Comparison of ENCODE assay signal across 8 mouse cellular contexts in genomic region chr2:180120292-180120761, GRCm38 (mm10). TPM values are rescaled to one million over a fixed set of nuclear protein-coding genes. Genes with fewer than 3 reads are reported as not detected.
A peak's percentile ranks its signal among the peaks of the same experiment; 100 is the strongest.
DNase-seq lines count a peak whose midpoint lies in the region; ATAC-seq lines count a peak whose summit lies in the region.

No protein-coding gene starts in this region.

- H3K4me1 ChIP-seq in lung, embryonic 15.5 days, result peaks cover 42% of the 10 kb centered on the region
- H3K4me1 ChIP-seq in forebrain, embryonic 10.5 days, result peaks cover 45% of the 10 kb centered on the region
- peaks cover 23% of the 10 kb centered on the region for H3K4me1 ChIP-seq in liver, embryonic 11.5 days (replicated peaks; ENCODE audit: control insufficient read depth, insufficient read depth, low read length)

- peak overlapping the region; percentile 92 for H3K4me3 ChIP-seq in lung, embryonic 15.5 days
- peak overlapping the region; percentile 83 for H3K4me3 ChIP-seq in forebrain, embryonic 10.5 days
- H3K4me3 ChIP-seq in liver, embryonic 11.5 days (ENCODE audit: low read depth, low read length), result peak overlapping the region; percentile 83

- DNase-seq in lung, postnatal 10 days, result no peak
- DNase-seq in forebrain, embryonic 10.5 days (ENCODE audit: extremely low spot score, low spot score), result no peak
- DNase-seq in liver, embryonic 11.5 days (ENCODE audit: low spot score), result no peak
- DNase-seq in splenic B cell, adult 2 months (ENCODE audit: low read depth, low spot score), result peak; percentile 51
- DNase-seq in layer of hippocampus, adult 9-10 months (ENCODE audit: low spot score), result no peak
- no peak for DNase-seq in left cerebral cortex, adult 8-10 months (ENCODE audit: low spot score in 2 of 2)

- no peak overlapping the region for H3K27ac ChIP-seq in lung, embryonic 15.5 days
- H3K27ac ChIP-seq in forebrain, embryonic 10.5 days, result no peak overlapping the region
- no peak overlapping the region for H3K27ac ChIP-seq in liver, embryonic 11.5 days (ENCODE audit: low read depth, low read length)

- H3K36me3 ChIP-seq in lung, embryonic 15.5 days, result 0 out of 2 replicates have a peak, but pooled peaks cover 3% of the 10 kb centered on the region
- peaks cover 10% of the 10 kb centered on the region for H3K36me3 ChIP-seq in forebrain, embryonic 10.5 days (replicated peaks)
- H3K36me3 ChIP-seq in liver, embryonic 11.5 days (ENCODE audit: control insufficient read depth, insufficient read depth, low read length), result no peaks in the 10 kb centered on the region
- no peaks in the 10 kb centered on the region; the same call in 1 of the 2 replicates for H3K36me3 ChIP-seq in splenic B cell, adult 2 months (ENCODE audit: control insufficient read depth, insufficient read depth, low read length, poor library complexity, severe bottlenecking)

- WGBS in lung, embryonic 15.5 days, result 53% methylated on average over 5 of the region's 5 CpGs
- 75% methylated on average over 5 of the region's 5 CpGs for WGBS in forebrain, embryonic 10.5 days
- 50% methylated on average over 5 of the region's 5 CpGs for WGBS in liver, embryonic 11.5 days

- no peak for ATAC-seq in lung, embryonic 15.5 days (ENCODE audit: borderline replicate concordance, extremely low read depth, low FRiP score, low TSS enrichment)
- ATAC-seq in liver, embryonic 11.5 days (replicated peaks; ENCODE audit: low FRiP score), result no peak
- ATAC-seq in frontal cortex, adult (ENCODE audit: low TSS enrichment), result no peak

- H3K4me2 ChIP-seq in lung, embryonic 15.5 days, result peak overlapping the region; percentile 81
- peak overlapping the region; percentile 74 for H3K4me2 ChIP-seq in liver, embryonic 11.5 days

- peak overlapping the region; percentile 82 for H3K9ac ChIP-seq in lung, embryonic 15.5 days
- H3K9ac ChIP-seq in liver, embryonic 11.5 days (ENCODE audit: low read depth, low read length), result peak overlapping the region; percentile 80; the same call in 1 of the 2 replicates

- no peaks in the 10 kb centered on the region for H3K9me3 ChIP-seq in lung, embryonic 15.5 days
- H3K9me3 ChIP-seq in forebrain, embryonic 10.5 days, result no peaks in the 10 kb centered on the region
- H3K9me3 ChIP-seq in liver, embryonic 11.5 days (ENCODE audit: control insufficient read depth, low read length), result no peaks in the 10 kb centered on the region

- no peaks in the 10 kb centered on the region for H3K27me3 ChIP-seq in lung, embryonic 15.5 days
- H3K27me3 ChIP-seq in forebrain, embryonic 10.5 days (ENCODE audit: poor library complexity, severe bottlenecking), result no peaks in the 10 kb centered on the region
- H3K27me3 ChIP-seq in liver, embryonic 11.5 days (replicated peaks; ENCODE audit: control insufficient read depth, insufficient read depth, low read length), result 0 out of 2 replicates have a peak, but pooled peaks cover 4% of the 10 kb centered on the region
- no peaks in the 10 kb centered on the region for H3K27me3 ChIP-seq in splenic B cell, adult 2 months (ENCODE audit: control insufficient read depth, insufficient read depth, low read length, poor library complexity, severe bottlenecking)

RNA-seq across cellular contexts. Expression of gene Osbpl2, which starts 1.2 kb away (rescaled TPM):
- 30.9 and 32.5 TPM in 2 replicates for polyA plus RNA-seq in lung, embryonic 15.5 days (2015; fragmentation: Nextera tagmentation; extraction: Ambion mirVana)
- polyA plus RNA-seq in forebrain, embryonic 10.5 days (2016; fragmentation: Nextera tagmentation; extraction: Ambion mirVana), result 23.9 and 26.2 TPM in 2 replicates
- polyA plus RNA-seq in liver, embryonic 11.5 days (2014; fragmentation: Nextera tagmentation; extraction: Ambion mirVana), result 19.2 and 20.4 TPM in 2 replicates
- total RNA-seq in left cerebral cortex, adult 8-10 months (2022), result 10 to 100 TPM; 56.0 to 59.0 (median 58.3) TPM

RNA-seq across cellular contexts. Expression of gene Hrh3, which starts 16.0 kb away (rescaled TPM):
- polyA plus RNA-seq in lung, embryonic 15.5 days (2015; fragmentation: Nextera tagmentation; extraction: Ambion mirVana), result not detected in 2 replicates
- 1.1 and 1.3 TPM in 2 replicates for polyA plus RNA-seq in forebrain, embryonic 10.5 days (2016; fragmentation: Nextera tagmentation; extraction: Ambion mirVana)
- not detected in 2 replicates for polyA plus RNA-seq in liver, embryonic 11.5 days (2014; fragmentation: Nextera tagmentation; extraction: Ambion mirVana)
- 100 to 1,000 TPM in 3 of 4 experiments, 10 to 100 TPM in 1; 95.0 to 129 (median 126) TPM for total RNA-seq in left cerebral cortex, adult 8-10 months (2022)

RNA-seq across cellular contexts. Expression of gene Mtg2, which starts 49.9 kb away (rescaled TPM):
- 26.4 and 26.6 TPM in 2 replicates for polyA plus RNA-seq in lung, embryonic 15.5 days (2015; fragmentation: Nextera tagmentation; extraction: Ambion mirVana)
- polyA plus RNA-seq in forebrain, embryonic 10.5 days (2016; fragmentation: Nextera tagmentation; extraction: Ambion mirVana), result 34.0 and 35.2 TPM in 2 replicates
- 23.1 and 28.2 TPM in 2 replicates for polyA plus RNA-seq in liver, embryonic 11.5 days (2014; fragmentation: Nextera tagmentation; extraction: Ambion mirVana)
- total RNA-seq in left cerebral cortex, adult 8-10 months (2022), result 10 to 100 TPM; 14.8 to 18.1 (median 16.8) TPM

RNA-seq across cellular contexts. Expression of gene Adrm1, which starts 51.0 kb away (rescaled TPM):
- 184 and 191 TPM in 2 replicates for polyA plus RNA-seq in lung, embryonic 15.5 days (2015; fragmentation: Nextera tagmentation; extraction: Ambion mirVana)
- polyA plus RNA-seq in forebrain, embryonic 10.5 days (2016; fragmentation: Nextera tagmentation; extraction: Ambion mirVana), result 271 and 281 TPM in 2 replicates
- polyA plus RNA-seq in liver, embryonic 11.5 days (2014; fragmentation: Nextera tagmentation; extraction: Ambion mirVana), result 211 and 217 TPM in 2 replicates
- total RNA-seq in left cerebral cortex, adult 8-10 months (2022), result 100 to 1,000 TPM; 107 to 109 (median 108) TPM
